Mouse (Mus musculus) adrenal gland, adult (tissue): ENCODE measurements at regions not wholly inside any gene's neighbourhood (a gene's known extent, or its start where the extent isn't known, plus 50 kb on each side); places are given as distances from the start of the nearest gene placed in this dataset.

Source experiments
- DNase-seq, 2 experiments: peaks; one replicate each; pipeline ENCODE4 v3.0.0; 2022 to 2023; ENCODE audit warnings: low spot score in 1 of 2; ENCODE audit not compliant: inconsistent age in 2 of 2

- no peak for DNase-seq
Measured at GRCm38 (mm10) chr13:3752334-3752733, 51.8 kb downstream of the Calml3 start.

GRCm38 (mm10) chr13:3751222-3751621 lies 52.9 kb downstream of the Calml3 start:
- no peak for DNase-seq

GRCm38 (mm10) chr13:3750756-3751155 lies 53.4 kb downstream of the Calml3 start:
- DNase-seq, result peak; percentile 55 to 82

- peak in 1 of 2 experiments; percentile 51 for DNase-seq
Measured at GRCm38 (mm10) chr13:3749646-3750045, 54.5 kb downstream of the Calml3 start.

- DNase-seq, result no peak
Measured at GRCm38 (mm10) chr13:3748859-3749258, 55.3 kb downstream of the Calml3 start.

- DNase-seq, result peak in 1 of 2 experiments; percentile 59
Measured at GRCm38 (mm10) chr13:3746524-3746923, 57.6 kb downstream of the Calml3 start.

GRCm38 (mm10) chr13:3744870-3745269 lies 59.2 kb downstream of the Calml3 start:
- no peak for DNase-seq

GRCm38 (mm10) chr13:3743692-3744457 lies 60.2 kb downstream of the Calml3 start:
- DNase-seq, result peak; percentile 78 to 91

- DNase-seq, result peak in 1 of 2 experiments; percentile 70
Measured at GRCm38 (mm10) chr13:3742763-3743401, 61.2 kb downstream of the Calml3 start.

GRCm38 (mm10) chr13:3742094-3742730 lies 61.9 kb downstream of the Calml3 start:
- peak in 1 of 2 experiments; percentile 38 for DNase-seq

GRCm38 (mm10) chr13:3730699-3731021 lies 73.5 kb downstream of the Calml3 start:
- peak in 1 of 2 experiments; percentile 74 for DNase-seq

- DNase-seq, result peak in 1 of 2 experiments; percentile 74
Measured at GRCm38 (mm10) chr13:3729926-3730698, 74.0 kb downstream of the Calml3 start.

- DNase-seq, result no peak
Measured at GRCm38 (mm10) chr13:3728888-3729287, 75.2 kb downstream of the Calml3 start.

- peak in 1 of 2 experiments; percentile 19 for DNase-seq
Measured at GRCm38 (mm10) chr13:3726331-3726781, 77.8 kb downstream of the Calml3 start.

GRCm38 (mm10) chr13:3725803-3726202 lies 78.3 kb downstream of the Calml3 start:
- DNase-seq, result no peak

- DNase-seq, result peak in 1 of 2 experiments; percentile 41
Measured at GRCm38 (mm10) chr13:3724313-3724712, 79.8 kb downstream of the Calml3 start.

GRCm38 (mm10) chr13:3723458-3724143 lies 80.5 kb downstream of the Calml3 start:
- DNase-seq, result peak in 1 of 2 experiments; percentile 38

- DNase-seq, result peak in 1 of 2 experiments; percentile 34
Measured at GRCm38 (mm10) chr13:3715019-3715418, 81.2 kb downstream of the Asb13 start.

GRCm38 (mm10) chr13:3712497-3713160 lies 78.8 kb downstream of the Asb13 start:
- peak in 1 of 2 experiments; percentile 16 for DNase-seq

- DNase-seq, result peak in 1 of 2 experiments; percentile 21
Measured at GRCm38 (mm10) chr13:3712088-3712487, 78.3 kb downstream of the Asb13 start.
